Mouse (Mus musculus): Measurements from ENCODE around the gene Prickle3. TPM values are rescaled to one million over a fixed set of nuclear protein-coding genes. Genes with fewer than 3 reads are reported as not detected.

Gene Prickle3
- polyA plus RNA-seq, 2 experiments, result 0.34 to 1.2 TPM

- Histone ChIP-seq H3K9ac (replicated peaks) (no peak overlapping the region), H3K9me3 (ENCODE audit: control insufficient read depth, low read length) (no peaks in the 10 kb centered on the region), H3K27me3 (ENCODE audit: control insufficient read depth, insufficient read depth, low read length) (no peaks in the 10 kb centered on the region), H3K36me3 (replicated peaks; ENCODE audit: control insufficient read depth, insufficient read depth, low read depth) (no peaks in the 10 kb centered on the region), H3K4me3 (ENCODE audit: insufficient read depth in 1 of 2, low read depth in 2 of 2, low read length in 2 of 2) (peak overlapping the region; percentile 1 to 39; a peak in 3 of 4 replicates), H3K27ac (no peak overlapping the region), H3K4me1 (replicated peaks; ENCODE audit: control insufficient read depth in 2 of 2, insufficient read depth in 2 of 2, low read length in 1 of 2) (no peaks in the 10 kb centered on the region), H3K4me2 (ENCODE audit: low read depth) (peak overlapping the region; percentile 56)
- ATAC-seq (ENCODE audit: insufficient read depth) (peak; percentile 95), DNase-seq (ENCODE audit: low read depth in 3 of 3, low spot score in 3 of 3) (peak; percentile 69 to 72 (median 72))
- TF ChIP-seq CTCF (IDR thresholded peaks at IDR 0.05; ENCODE audit: low read depth) (peak; percentile 92), EP300 (IDR thresholded peaks at IDR 0.05; ENCODE audit: low read depth) (no peak)
- 10% methylated on average over 27 of the region's 27 CpGs for WGBS (ENCODE audit: insufficient replicate concordance)
Measured at GRCm38 (mm10) chrX:7679405-7680056, 22.5 kb downstream of the Prickle3 start.

GRCm38 (mm10) chrX:7680057-7680412 is 23.0 kb downstream of the Prickle3 start:
- no peak for TF ChIP-seq CTCF (IDR thresholded peaks at IDR 0.05; ENCODE audit: low read depth)
- TF ChIP-seq EP300 (IDR thresholded peaks at IDR 0.05; ENCODE audit: low read depth), result no peak
- ATAC-seq (ENCODE audit: insufficient read depth) (no peak), DNase-seq (ENCODE audit: low read depth in 3 of 3, low spot score in 3 of 3) (no peak)
- H3K4me3 ChIP-seq (ENCODE audit: insufficient read depth in 1 of 2, low read depth in 2 of 2, low read length in 2 of 2), result peak overlapping the region; percentile 1 to 39; a peak in 2 of 4 replicates
- H3K9me3 ChIP-seq (ENCODE audit: control insufficient read depth, low read length), result no peaks in the 10 kb centered on the region
- H3K27me3 ChIP-seq (ENCODE audit: control insufficient read depth, insufficient read depth, low read length), result no peaks in the 10 kb centered on the region
- H3K36me3 ChIP-seq (replicated peaks; ENCODE audit: control insufficient read depth, insufficient read depth, low read depth), result no peaks in the 10 kb centered on the region
- H3K27ac ChIP-seq, result no peak overlapping the region
- peak overlapping the region; percentile 56 for H3K4me2 ChIP-seq (ENCODE audit: low read depth)
- no peaks in the 10 kb centered on the region for H3K4me1 ChIP-seq (replicated peaks; ENCODE audit: control insufficient read depth in 2 of 2, insufficient read depth in 2 of 2, low read length in 1 of 2)
- WGBS (ENCODE audit: insufficient replicate concordance), result 24% methylated on average over 12 of the region's 12 CpGs
- H3K9ac ChIP-seq (replicated peaks), result no peak overlapping the region

- 0 out of 4 replicates have a peak within 1 kb of the TSS, but pooled peaks of 1 of the 2 experiments have one; percentile 39 for H3K4me3 ChIP-seq (ENCODE audit: insufficient read depth in 1 of 2, low read depth in 2 of 2, low read length in 2 of 2)
- H3K27me3 ChIP-seq (ENCODE audit: control insufficient read depth, insufficient read depth, low read length), result no peaks in the 10 kb centered on the region
- no peak within 1 kb of the TSS for H3K27ac ChIP-seq
- H3K36me3 ChIP-seq (replicated peaks; ENCODE audit: control insufficient read depth, insufficient read depth, low read depth), result no peaks in the 10 kb centered on the region
- H3K9me3 ChIP-seq (ENCODE audit: control insufficient read depth, low read length), result no peaks in the 10 kb centered on the region
- H3K4me1 ChIP-seq (replicated peaks; ENCODE audit: control insufficient read depth in 2 of 2, insufficient read depth in 2 of 2, low read length in 1 of 2), result no peaks in the 10 kb centered on the region
- no peak within 1 kb of the TSS for H3K9ac ChIP-seq (replicated peaks)
- peak within 1 kb of the TSS; percentile 56 for H3K4me2 ChIP-seq (ENCODE audit: low read depth)
- 57% methylated on average over 14 of the region's 14 CpGs for whole genome bisulfite sequencing (ENCODE audit: insufficient replicate concordance)
- ATAC-seq (ENCODE audit: insufficient read depth) (no peak), DNase-seq (ENCODE audit: low read depth in 3 of 3, low spot score in 3 of 3) (no peak)
- no peak for TF ChIP-seq EP300 (IDR thresholded peaks at IDR 0.05; ENCODE audit: low read depth)
- no peak for TF ChIP-seq CTCF (IDR thresholded peaks at IDR 0.05; ENCODE audit: low read depth)
Measured at GRCm38 (mm10) chrX:7680864-7681263, 23.8 kb downstream of the Prickle3 start, which contains the start of gene Magix. Gene Magix, minus strand, starts transcription at chrX:7681251.

GRCm38 (mm10) chrX:7688321-7688720 is 31.3 kb downstream of the Prickle3 start:
- H3K9ac ChIP-seq (replicated peaks), result no peak overlapping the region
- WGBS (ENCODE audit: insufficient replicate concordance), result 59% methylated on average over 2 of the region's 2 CpGs
- H3K27me3 ChIP-seq (ENCODE audit: control insufficient read depth, insufficient read depth, low read length), result no peaks in the 10 kb centered on the region
- H3K4me2 ChIP-seq (ENCODE audit: low read depth), result no peak overlapping the region
- no peaks in the 10 kb centered on the region for H3K36me3 ChIP-seq (replicated peaks; ENCODE audit: control insufficient read depth, insufficient read depth, low read depth)
- no peaks in the 10 kb centered on the region for H3K4me1 ChIP-seq (replicated peaks; ENCODE audit: control insufficient read depth in 2 of 2, insufficient read depth in 2 of 2, low read length in 1 of 2)
- TF ChIP-seq EP300 (IDR thresholded peaks at IDR 0.05; ENCODE audit: low read depth), result no peak
- TF ChIP-seq CTCF (IDR thresholded peaks at IDR 0.05; ENCODE audit: low read depth), result no peak
- no peaks in the 10 kb centered on the region for H3K9me3 ChIP-seq (ENCODE audit: control insufficient read depth, low read length)
- DNase-seq (ENCODE audit: low read depth in 3 of 3, low spot score in 3 of 3), result no peak
- no peak overlapping the region for H3K27ac ChIP-seq
- ATAC-seq (ENCODE audit: insufficient read depth), result no peak
- no peak overlapping the region for H3K4me3 ChIP-seq (ENCODE audit: insufficient read depth in 1 of 2, low read depth in 2 of 2, low read length in 2 of 2)

- 44% methylated on average over 3 of the region's 3 CpGs for WGBS (ENCODE audit: insufficient replicate concordance)
- Histone ChIP-seq H3K4me1 (replicated peaks; ENCODE audit: control insufficient read depth in 2 of 2, insufficient read depth in 2 of 2, low read length in 1 of 2) (no peaks in the 10 kb centered on the region), H3K27ac (no peak overlapping the region), H3K27me3 (ENCODE audit: control insufficient read depth, insufficient read depth, low read length) (no peaks in the 10 kb centered on the region), H3K36me3 (replicated peaks; ENCODE audit: control insufficient read depth, insufficient read depth, low read depth) (no peaks in the 10 kb centered on the region), H3K9ac (replicated peaks) (no peak overlapping the region), H3K9me3 (ENCODE audit: control insufficient read depth, low read length) (no peaks in the 10 kb centered on the region), H3K4me3 (ENCODE audit: insufficient read depth in 1 of 2, low read depth in 2 of 2, low read length in 2 of 2) (no peak overlapping the region), H3K4me2 (ENCODE audit: low read depth) (no peak overlapping the region)
- TF ChIP-seq CTCF (IDR thresholded peaks at IDR 0.05; ENCODE audit: low read depth) (no peak), EP300 (IDR thresholded peaks at IDR 0.05; ENCODE audit: low read depth) (no peak)
- no peak for ATAC-seq (ENCODE audit: insufficient read depth)
- no peak for DNase-seq (ENCODE audit: low read depth in 3 of 3, low spot score in 3 of 3)
Measured at GRCm38 (mm10) chrX:7690486-7690885, 33.4 kb downstream of the Prickle3 start.

Data from liver, embryonic 14.5 days (tissue).